Mouse (Mus musculus): ENCODE measurements around the gene Gm21985.

GRCm38 (mm10) chr2:112337211-112337610 is 71.1 kb downstream of the Gm21985 start:
- TF ChIP-seq CTCF (IDR thresholded peaks at IDR 0.05; ENCODE audit: borderline replicate concordance, extremely low read depth, insufficient read depth, insufficient read length) (no peak), POLR2A (IDR thresholded peaks at IDR 0.05; ENCODE audit: borderline replicate concordance, extremely low read depth, insufficient read depth, insufficient read length, poor library complexity, severe bottlenecking) (no peak)

Data from brain, embryonic 14.5 days (tissue).